Mouse (Mus musculus) adrenal gland, adult 8-10 months (tissue): ENCODE measurements around the gene Lrrc1. TPM values are rescaled to one million over a fixed set of nuclear protein-coding genes. Genes with fewer than 3 reads are reported as not detected.
"Not testable (repeated sequence)": the region's sequence is repeated elsewhere in the genome, so short reads cannot be mapped to it uniquely, and the experiment has no call there.

Experiments
- DNase-seq: peaks from one replicate; pipeline ENCODE4 v3.0.0; 2022
- total RNA-seq, 4 experiments: library from RNA; stranded (reverse); gene quantifications; 2 replicates each; pipeline ENCODE4 v1.2.4; 2022

The Lrrc1 gene
- total RNA-seq, result 10 to 100 TPM in 3 of 4 experiments, 1 to 10 TPM in 1; 9.1 to 20.4 (median 14.8) TPM

GRCm38 (mm10) chr9:77544354-77545067 is at the start of gene Lrrc1:
TSS of gene Lrrc1 (minus strand) at chr9:77544870.
- DNase-seq, result peak; percentile 70

- DNase-seq, result no peak
These were observed 47.8 kb upstream of the Lrrc1 start for GRCm38 (mm10) chr9:77592423-77592822.

GRCm38 (mm10) chr9:77589496-77589895 is 44.8 kb upstream of the Lrrc1 start:
- no peak for DNase-seq

- DNase-seq, result no peak
These were observed 42.9 kb upstream of the Lrrc1 start for GRCm38 (mm10) chr9:77587616-77588015.

- DNase-seq, result no peak
These were observed 42.3 kb upstream of the Lrrc1 start for GRCm38 (mm10) chr9:77586806-77587591.

GRCm38 (mm10) chr9:77584746-77585145 is 40.1 kb upstream of the Lrrc1 start:
- no peak for DNase-seq

GRCm38 (mm10) chr9:77583302-77583701 is 38.6 kb upstream of the Lrrc1 start:
- DNase-seq, result no peak

- no peak for DNase-seq
These were observed 35.2 kb upstream of the Lrrc1 start for GRCm38 (mm10) chr9:77579827-77580226.

- no peak for DNase-seq
These were observed 33.3 kb upstream of the Lrrc1 start for GRCm38 (mm10) chr9:77577931-77578330.

GRCm38 (mm10) chr9:77577409-77577808 is 32.7 kb upstream of the Lrrc1 start:
- DNase-seq, result no peak

- no peak for DNase-seq
These were observed 31.6 kb upstream of the Lrrc1 start for GRCm38 (mm10) chr9:77576320-77576719.

- DNase-seq, result not testable (repeated sequence)
These were observed 30.3 kb upstream of the Lrrc1 start for GRCm38 (mm10) chr9:77574996-77575395.

- DNase-seq, result no peak
These were observed 27.2 kb upstream of the Lrrc1 start for GRCm38 (mm10) chr9:77571851-77572250.

GRCm38 (mm10) chr9:77568789-77569506 is 24.3 kb upstream of the Lrrc1 start:
- DNase-seq, result no peak

- DNase-seq, result no peak
These were observed 17.2 kb upstream of the Lrrc1 start for GRCm38 (mm10) chr9:77561827-77562226.

- DNase-seq, result no peak
These were observed 13.3 kb upstream of the Lrrc1 start for GRCm38 (mm10) chr9:77557963-77558362.

GRCm38 (mm10) chr9:77557181-77557580 is 12.5 kb upstream of the Lrrc1 start:
- DNase-seq, result no peak

- DNase-seq, result no peak
These were observed 11.8 kb upstream of the Lrrc1 start for GRCm38 (mm10) chr9:77556435-77556834.

GRCm38 (mm10) chr9:77553465-77553864 is 8.8 kb upstream of the Lrrc1 start:
- DNase-seq, result no peak

- DNase-seq, result no peak
These were observed 6.4 kb upstream of the Lrrc1 start for GRCm38 (mm10) chr9:77551036-77551512.

- no peak for DNase-seq
These were observed 1.3 kb upstream of the Lrrc1 start for GRCm38 (mm10) chr9:77546010-77546409.

GRCm38 (mm10) chr9:77545068-77545421 is 375 bp upstream of the Lrrc1 start:
- no peak for DNase-seq
